Mouse (Mus musculus): ENCODE data around the gene Tshz2. TPM values are rescaled to one million over a fixed set of nuclear protein-coding genes. Genes with fewer than 3 reads are reported as not detected.

Tshz2 gene
- polyA plus RNA-seq, 1 experiment from 2014 or later, result 7.2 TPM

DNA sequence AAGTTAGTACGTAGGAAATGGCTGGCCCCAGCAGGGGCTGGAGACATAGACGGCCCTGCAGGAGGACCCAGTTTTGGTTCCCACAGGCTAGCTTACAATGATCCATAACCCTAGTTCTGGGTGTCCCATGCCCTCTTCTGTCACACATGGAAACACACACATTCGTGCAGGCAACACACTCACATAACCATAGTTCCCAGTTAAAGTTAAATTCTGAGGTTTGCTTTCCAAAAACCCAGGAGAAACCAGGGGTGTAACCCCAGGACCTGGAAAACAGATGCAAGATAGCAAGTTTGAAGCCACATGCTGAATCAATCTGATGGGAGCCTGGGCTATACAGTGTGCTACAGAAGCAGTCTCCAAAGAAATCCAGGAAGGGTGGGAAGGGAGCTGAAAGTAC, 475.0 kb downstream of the Tshz2 start:
- WGBS, result 73% methylated on average over 3 of the region's 3 CpGs

DNA sequence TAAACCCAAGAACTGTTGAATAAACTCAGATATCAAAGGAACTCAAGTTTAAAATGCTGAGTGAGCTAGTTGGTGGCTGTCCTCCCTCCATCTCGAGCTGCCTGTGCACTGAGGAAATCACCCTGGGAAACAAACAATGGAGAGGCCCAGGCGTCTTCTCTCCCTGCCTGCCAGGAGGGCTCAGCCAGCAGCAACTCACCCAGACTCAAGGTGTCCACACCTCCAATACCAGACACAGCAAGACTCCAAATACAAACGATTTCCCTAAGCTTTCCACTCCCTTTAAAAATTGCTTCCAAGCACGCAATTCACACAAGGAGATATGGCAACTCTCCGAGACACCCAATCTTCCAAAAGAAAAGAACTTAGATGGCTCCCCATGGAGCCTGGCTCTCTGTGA, 476.7 kb downstream of the Tshz2 start:
- peaks cover 48% of the 10 kb centered on the region for H3K36me3 ChIP-seq (ENCODE audit: control insufficient read depth, insufficient read depth, low read length)
- no peak overlapping the region for H3K27ac ChIP-seq (ENCODE audit: low read length)
- H3K9me3 ChIP-seq (ENCODE audit: control insufficient read depth, low read length), result no peaks in the 10 kb centered on the region
- no peak overlapping the region for H3K4me3 ChIP-seq (ENCODE audit: low read length)
- ATAC-seq (ENCODE audit: low read depth), result no peak
- H3K9ac ChIP-seq (ENCODE audit: low read length), result no peak overlapping the region
- no peaks in the 10 kb centered on the region for H3K27me3 ChIP-seq (ENCODE audit: control insufficient read depth, insufficient read depth, low read depth, low read length)
- H3K4me1 ChIP-seq (replicated peaks; ENCODE audit: control insufficient read depth, insufficient read depth, low read length), result no peaks in the 10 kb centered on the region
- WGBS, result 51% methylated on average over 5 of the region's 5 CpGs
- H3K4me2 ChIP-seq (ENCODE audit: low read depth, low read length), result no peak overlapping the region

More for the DNA sequence above, 475.0 kb downstream of the Tshz2 start:
- no peak overlapping the region for H3K4me3 ChIP-seq (ENCODE audit: low read length)
- H3K4me2 ChIP-seq (ENCODE audit: low read depth, low read length), result no peak overlapping the region
- no peak for ATAC-seq (ENCODE audit: low read depth)
- peaks cover 36% of the 10 kb centered on the region for H3K36me3 ChIP-seq (ENCODE audit: control insufficient read depth, insufficient read depth, low read length)
- no peak overlapping the region for H3K9ac ChIP-seq (ENCODE audit: low read length)
- no peaks in the 10 kb centered on the region for H3K9me3 ChIP-seq (ENCODE audit: control insufficient read depth, low read length)
- no peaks in the 10 kb centered on the region for H3K4me1 ChIP-seq (replicated peaks; ENCODE audit: control insufficient read depth, insufficient read depth, low read length)
- no peaks in the 10 kb centered on the region for H3K27me3 ChIP-seq (ENCODE audit: control insufficient read depth, insufficient read depth, low read depth, low read length)
- H3K27ac ChIP-seq (ENCODE audit: low read length), result no peak overlapping the region

DNA sequence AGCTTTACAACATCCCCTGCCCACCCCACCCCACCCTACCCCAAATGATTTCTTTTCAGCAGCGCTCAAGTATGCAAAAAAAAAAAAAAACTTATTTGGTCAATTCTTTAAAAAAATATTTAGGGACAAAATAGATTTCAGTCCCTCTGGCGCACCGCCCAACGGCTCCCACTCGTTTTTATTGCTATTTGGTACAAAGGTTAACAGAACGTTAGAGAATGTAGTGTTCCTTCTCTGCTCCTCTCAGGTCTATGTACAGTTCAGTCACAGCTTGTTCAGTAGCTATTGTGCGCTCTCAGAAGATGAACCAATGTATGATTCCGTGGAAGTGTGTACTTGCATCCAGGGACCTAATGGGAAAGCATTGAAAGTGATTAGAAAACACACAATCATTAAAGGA, 477.5 kb downstream of the Tshz2 start:
- no peak for ATAC-seq (ENCODE audit: low read depth)
- Histone ChIP-seq H3K4me3 (ENCODE audit: low read length) (no peak overlapping the region), H3K9me3 (ENCODE audit: control insufficient read depth, low read length) (no peaks in the 10 kb centered on the region), H3K4me2 (ENCODE audit: low read depth, low read length) (no peak overlapping the region), H3K27ac (ENCODE audit: low read length) (no peak overlapping the region), H3K9ac (ENCODE audit: low read length) (no peak overlapping the region), H3K27me3 (ENCODE audit: control insufficient read depth, insufficient read depth, low read depth, low read length) (no peaks in the 10 kb centered on the region), H3K4me1 (replicated peaks; ENCODE audit: control insufficient read depth, insufficient read depth, low read length) (no peaks in the 10 kb centered on the region), H3K36me3 (ENCODE audit: control insufficient read depth, insufficient read depth, low read length) (peaks cover 56% of the 10 kb centered on the region)
- WGBS, result 75% methylated on average over 8 of the region's 8 CpGs

DNA sequence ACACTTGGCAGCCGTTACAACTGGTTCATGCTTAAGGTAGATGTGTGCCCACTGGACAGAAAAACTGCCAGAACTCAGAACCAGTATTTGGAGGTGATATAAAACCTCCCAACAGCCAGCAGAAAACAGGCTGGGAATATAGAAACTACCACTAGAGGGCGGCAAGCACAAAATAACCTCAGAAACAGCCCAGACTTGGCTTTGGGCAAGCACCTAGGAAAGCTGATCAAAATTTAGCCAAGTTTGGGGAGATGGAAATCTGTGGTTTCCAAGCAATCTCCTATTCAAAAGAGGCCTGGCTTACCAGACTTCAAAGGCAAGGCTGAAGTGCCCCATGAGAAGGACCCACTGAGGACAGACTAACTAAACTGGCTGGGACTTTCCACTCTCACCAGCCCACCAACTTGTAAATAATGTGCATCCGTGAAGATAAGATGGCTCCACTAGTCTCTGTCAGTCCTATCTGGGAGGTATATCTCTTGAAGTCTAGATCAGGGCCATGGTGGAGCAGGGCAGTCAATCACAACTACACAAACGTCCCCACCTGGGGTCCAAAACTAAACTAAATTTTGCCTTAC, 484.0 kb downstream of the Tshz2 start:
- H3K9ac ChIP-seq (ENCODE audit: low read length), result 0 out of 2 replicates have a peak overlapping the region, but pooled peaks have one; percentile 17
- no peaks in the 10 kb centered on the region for H3K27me3 ChIP-seq (ENCODE audit: control insufficient read depth, insufficient read depth, low read depth, low read length)
- ATAC-seq (ENCODE audit: low read depth), result peak; percentile 32; the same call in 1 of the 2 replicates
- H3K4me3 ChIP-seq (ENCODE audit: low read length), result no peak overlapping the region
- no peak overlapping the region for H3K27ac ChIP-seq (ENCODE audit: low read length)
- H3K9me3 ChIP-seq (ENCODE audit: control insufficient read depth, low read length), result no peaks in the 10 kb centered on the region
- peaks cover 55% of the 10 kb centered on the region for H3K36me3 ChIP-seq (ENCODE audit: control insufficient read depth, insufficient read depth, low read length)
- H3K4me2 ChIP-seq (ENCODE audit: low read depth, low read length), result no peak overlapping the region
- WGBS, result 34% methylated on average over 4 of the region's 4 CpGs
- H3K4me1 ChIP-seq (replicated peaks; ENCODE audit: control insufficient read depth, insufficient read depth, low read length), result peaks cover 3% of the 10 kb centered on the region; the same call in 1 of the 2 replicates

DNA sequence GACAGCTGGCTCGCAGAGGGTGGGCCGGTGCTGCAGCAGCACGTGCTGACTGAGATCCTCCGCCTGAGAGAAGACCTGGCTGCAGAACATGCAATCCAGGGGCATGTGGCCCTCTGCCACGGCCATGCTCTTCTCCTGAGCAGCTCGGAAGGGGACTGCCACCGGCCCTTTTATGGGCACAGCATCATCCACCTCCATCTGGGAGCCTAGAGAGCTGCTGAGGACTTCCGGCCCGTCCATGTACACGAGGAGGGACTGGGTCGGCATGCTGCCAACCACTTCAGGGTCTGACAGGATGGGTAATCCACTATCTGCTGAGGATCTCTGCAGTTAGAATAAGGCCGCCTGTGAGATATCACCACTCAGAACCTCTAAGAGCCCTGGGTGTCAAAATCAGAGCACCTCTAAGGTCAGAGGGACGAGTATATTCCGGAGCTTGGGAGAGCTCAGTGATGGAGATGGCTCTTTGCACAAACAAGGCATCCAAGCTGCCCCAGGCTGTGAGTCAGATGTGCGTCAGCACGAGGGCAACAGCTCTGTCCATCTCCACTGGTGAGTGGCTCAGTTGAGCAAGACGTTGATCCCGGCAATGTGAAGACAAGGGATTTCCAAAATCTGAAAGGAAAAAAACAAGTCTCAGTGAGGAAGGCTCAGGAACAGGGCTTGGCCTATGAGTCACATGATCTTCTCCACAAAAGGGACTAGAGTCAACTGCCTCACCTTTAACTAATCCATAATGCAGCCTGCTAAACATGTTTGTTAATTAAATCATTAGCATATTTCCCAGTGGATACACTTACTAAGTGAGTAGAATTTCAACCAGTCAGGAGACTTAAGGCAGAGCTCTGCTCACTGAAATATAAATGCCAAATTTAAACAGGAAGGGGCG, 487.6 kb downstream of the Tshz2 start:
- Histone ChIP-seq H3K4me3 (ENCODE audit: low read length) (no peak overlapping the region), H3K36me3 (ENCODE audit: control insufficient read depth, insufficient read depth, low read length) (peaks cover 33% of the 10 kb centered on the region)
- no peak for ATAC-seq (ENCODE audit: low read depth)

More for the DNA sequence above, 487.6 kb downstream of the Tshz2 start:
- no peak overlapping the region for H3K9ac ChIP-seq (ENCODE audit: low read length)
- peaks cover 4% of the 10 kb centered on the region; the same call in 1 of the 2 replicates for H3K4me1 ChIP-seq (replicated peaks; ENCODE audit: control insufficient read depth, insufficient read depth, low read length)
- H3K4me2 ChIP-seq (ENCODE audit: low read depth, low read length), result no peak overlapping the region
- H3K27me3 ChIP-seq (ENCODE audit: control insufficient read depth, insufficient read depth, low read depth, low read length), result no peaks in the 10 kb centered on the region
- no peaks in the 10 kb centered on the region for H3K9me3 ChIP-seq (ENCODE audit: control insufficient read depth, low read length)
- no peak overlapping the region for H3K27ac ChIP-seq (ENCODE audit: low read length)
- WGBS, result 79% methylated on average over 19 of the region's 19 CpGs

Other genes with a start within 250 kb of the Tshz2 start
- not detected in 2 replicates for gene Gm11011, start 45.3 kb upstream of the Tshz2 start, polyA plus RNA-seq (2015; fragmentation: Nextera tagmentation; extraction: Ambion mirVana)